Mouse (Mus musculus): ENCODE results near the gene Atp2a3. TPM values are rescaled to one million over a fixed set of nuclear protein-coding genes. Genes with fewer than 3 reads are reported as not detected.
A peak's percentile ranks its signal among the peaks of the same experiment; 100 is the strongest.

The Atp2a3 gene
- polyA plus RNA-seq, 1 experiment from 2014 or later = 0.06 TPM

DNA sequence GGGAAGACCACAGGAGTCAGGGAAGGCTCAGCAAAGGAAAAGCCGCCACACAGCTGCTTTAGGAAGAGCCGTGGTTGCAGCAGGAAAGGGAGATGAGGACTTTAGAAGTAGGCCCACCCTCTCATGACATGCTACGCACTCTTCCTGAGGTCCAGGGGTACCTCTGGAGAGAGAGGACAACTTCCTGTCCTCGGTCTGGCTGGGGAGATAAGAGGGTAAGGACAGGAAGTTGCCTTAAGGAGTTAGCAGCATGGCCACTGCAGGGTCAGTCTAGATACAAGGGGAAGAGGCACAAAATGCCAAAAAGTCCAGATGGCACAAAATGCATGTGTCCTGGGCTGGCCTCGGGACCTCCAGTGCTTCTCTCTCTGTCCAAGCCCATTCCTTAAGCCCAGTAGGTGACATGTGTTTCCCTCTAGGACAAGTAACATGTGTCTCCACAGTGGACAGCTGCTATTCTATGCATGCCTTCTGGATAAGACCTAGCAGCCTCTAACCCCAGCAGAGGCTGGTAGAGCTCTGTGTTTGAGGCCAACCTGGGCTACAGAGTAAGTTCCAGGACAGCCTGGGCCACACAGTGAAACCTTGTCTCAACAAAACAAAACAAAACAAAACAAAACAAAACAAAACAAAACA, 5.5 kb upstream of the Atp2a3 start:
- ATAC-seq = no peak
- in situ Hi-C loops (cut with MboI; ENCODE audit: low pct_unique_long_range_greater_than_20kb) = no loop called here
- CTCF ChIA-PET = no interaction called here
- POLR2A ChIA-PET = no interaction called here
- H3K27me3 ChIP-seq = no peaks in the 10 kb centered on the region
- no peak for DNase-seq (ENCODE audit: low read depth, low spot score)
- TF ChIP-seq CTCF (IDR thresholded peaks at IDR 0.05) = no peak

DNA sequence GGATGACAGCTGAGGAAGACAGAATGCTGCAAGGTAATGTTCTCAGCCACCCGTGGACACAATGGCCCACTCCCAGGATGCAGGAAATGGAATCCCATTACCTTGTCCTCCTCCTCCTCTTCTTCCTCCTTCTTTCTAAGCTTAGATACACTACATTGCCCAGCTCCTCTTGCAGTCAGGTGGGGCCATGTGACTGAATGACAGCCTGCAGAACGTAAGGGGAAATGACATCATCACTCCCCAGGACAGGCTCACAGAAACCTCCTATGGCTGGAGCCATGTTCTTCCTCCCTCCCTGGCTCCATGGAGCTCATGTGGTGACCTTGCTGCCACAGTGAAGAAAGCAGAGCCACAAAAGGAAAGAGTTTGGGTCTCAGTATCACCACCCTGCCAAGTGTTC, 3.7 kb upstream of the Atp2a3 start:
- CTCF ChIA-PET = interaction anchor here (0.6 to 0.7 kb wide), 2 partner anchors 348 to 396 kb away, joined by 3 read pairs; no protein-coding TSS in a partner anchor
- TF ChIP-seq CTCF (IDR thresholded peaks at IDR 0.05) = no peak
- in situ Hi-C loops (cut with MboI; ENCODE audit: low pct_unique_long_range_greater_than_20kb) = no loop called here
- H3K27me3 ChIP-seq = peaks cover 7% of the 10 kb centered on the region
- POLR2A ChIA-PET = no interaction called here
- ATAC-seq (no peak), DNase-seq (ENCODE audit: low read depth, low spot score) (no peak)

DNA sequence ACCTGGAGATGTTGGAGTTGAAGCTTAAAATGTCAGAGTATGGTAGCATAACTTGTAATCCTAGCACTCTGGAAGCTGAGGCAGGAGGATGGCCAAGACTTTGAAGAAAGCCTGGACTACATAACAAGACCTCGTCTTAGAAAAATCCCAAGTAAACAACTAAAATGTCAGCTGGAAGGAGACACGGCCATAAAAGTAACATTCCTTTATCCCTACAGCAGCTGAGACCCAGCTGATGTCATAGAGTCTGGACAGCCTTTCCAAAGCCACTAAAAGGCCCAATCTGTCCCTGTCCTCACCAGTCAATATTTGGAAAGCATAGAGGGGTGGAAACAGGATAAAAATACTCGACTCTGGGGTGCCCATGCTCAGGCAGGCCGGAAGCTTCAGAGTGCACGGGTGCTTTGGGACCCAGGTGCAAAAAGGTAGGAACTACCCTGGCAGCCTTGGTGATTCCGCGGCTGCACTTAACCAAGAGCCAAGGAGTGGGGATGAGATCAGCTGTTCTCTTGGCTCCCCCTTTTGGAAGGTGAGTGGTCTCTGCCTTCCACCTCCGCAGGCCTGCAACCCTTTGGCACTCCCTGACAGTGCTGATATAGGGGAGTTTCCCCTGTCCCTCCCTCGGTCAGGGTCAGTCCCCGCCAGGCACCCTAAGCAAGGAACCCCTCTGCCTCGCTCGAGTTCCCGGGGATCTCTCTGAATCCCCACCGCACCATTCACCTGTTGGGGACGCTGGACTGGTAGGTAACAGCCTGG, 867 bp upstream of the Atp2a3 start:
- no peak for DNase-seq (ENCODE audit: low read depth, low spot score)
- in situ Hi-C loops (cut with MboI; ENCODE audit: low pct_unique_long_range_greater_than_20kb) = no loop called here
- no peak for ATAC-seq
- H3K27me3 ChIP-seq = peaks cover 7% of the 10 kb centered on the region
- ChIA-PET POLR2A (no interaction called here), CTCF (no interaction called here)
- TF ChIP-seq CTCF (IDR thresholded peaks at IDR 0.05) = no peak

DNA sequence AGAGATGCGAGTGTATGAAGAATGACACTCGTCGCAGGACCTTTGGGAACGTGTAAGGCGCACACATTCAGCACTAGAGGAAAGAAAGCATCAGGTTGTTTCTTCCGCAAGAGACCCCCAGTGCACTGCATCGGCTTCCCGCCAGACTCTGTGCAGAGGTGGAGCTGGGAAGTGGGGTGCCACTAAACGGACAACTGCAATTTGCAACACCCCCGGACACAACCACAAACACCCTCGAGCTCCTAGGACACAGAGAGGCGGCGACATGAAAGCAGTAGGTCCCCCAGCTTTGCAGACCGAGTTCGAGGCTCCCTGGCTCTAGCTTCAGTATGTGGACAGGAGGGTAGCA, 272 bp upstream of the Atp2a3 start:
- ATAC-seq (no peak), DNase-seq (ENCODE audit: low read depth, low spot score) (no peak)
- in situ Hi-C loops (cut with MboI; ENCODE audit: low pct_unique_long_range_greater_than_20kb) = no loop called here
- ChIA-PET POLR2A (no interaction called here), CTCF (no interaction called here)
- peaks cover 7% of the 10 kb centered on the region for H3K27me3 ChIP-seq
- TF ChIP-seq CTCF (IDR thresholded peaks at IDR 0.05) = no peak

DNA sequence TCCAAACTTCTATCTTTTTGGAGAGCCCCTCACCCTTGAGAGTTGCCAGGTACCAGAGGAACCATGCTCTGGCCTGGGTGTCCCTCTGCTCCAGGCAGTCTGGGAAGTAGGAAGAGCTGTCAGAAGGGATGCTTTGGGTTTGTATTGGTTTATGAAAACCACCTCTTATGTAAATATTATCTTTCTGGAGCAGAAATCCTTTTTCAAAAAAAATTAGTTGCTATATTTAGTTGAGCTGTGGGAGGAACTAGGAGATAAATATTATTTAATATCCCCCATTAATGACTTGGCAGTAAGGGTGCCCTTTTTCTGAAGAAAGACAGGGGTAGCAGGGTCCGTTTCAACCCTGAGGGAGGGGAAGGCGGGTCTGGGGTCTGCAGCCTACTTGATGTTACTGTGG, 1.4 kb downstream of the Atp2a3 start:
- ChIA-PET POLR2A (interaction anchor here (0.6 kb wide), 1 partner anchor 20 kb away, joined by 3 read pairs; no protein-coding TSS in a partner anchor), CTCF (interaction anchor here (1.2 to 1.6 kb wide), 2 partner anchors 15 to 19 kb away, joined by 3 to 4 read pairs; no protein-coding TSS in a partner anchor)
- H3K27me3 ChIP-seq = peaks cover 7% of the 10 kb centered on the region
- DNase-seq (ENCODE audit: low read depth, low spot score) = no peak
- in situ Hi-C loops (cut with MboI; ENCODE audit: low pct_unique_long_range_greater_than_20kb) = no loop called here
- TF ChIP-seq CTCF (IDR thresholded peaks at IDR 0.05) = no peak
- no peak for ATAC-seq

DNA sequence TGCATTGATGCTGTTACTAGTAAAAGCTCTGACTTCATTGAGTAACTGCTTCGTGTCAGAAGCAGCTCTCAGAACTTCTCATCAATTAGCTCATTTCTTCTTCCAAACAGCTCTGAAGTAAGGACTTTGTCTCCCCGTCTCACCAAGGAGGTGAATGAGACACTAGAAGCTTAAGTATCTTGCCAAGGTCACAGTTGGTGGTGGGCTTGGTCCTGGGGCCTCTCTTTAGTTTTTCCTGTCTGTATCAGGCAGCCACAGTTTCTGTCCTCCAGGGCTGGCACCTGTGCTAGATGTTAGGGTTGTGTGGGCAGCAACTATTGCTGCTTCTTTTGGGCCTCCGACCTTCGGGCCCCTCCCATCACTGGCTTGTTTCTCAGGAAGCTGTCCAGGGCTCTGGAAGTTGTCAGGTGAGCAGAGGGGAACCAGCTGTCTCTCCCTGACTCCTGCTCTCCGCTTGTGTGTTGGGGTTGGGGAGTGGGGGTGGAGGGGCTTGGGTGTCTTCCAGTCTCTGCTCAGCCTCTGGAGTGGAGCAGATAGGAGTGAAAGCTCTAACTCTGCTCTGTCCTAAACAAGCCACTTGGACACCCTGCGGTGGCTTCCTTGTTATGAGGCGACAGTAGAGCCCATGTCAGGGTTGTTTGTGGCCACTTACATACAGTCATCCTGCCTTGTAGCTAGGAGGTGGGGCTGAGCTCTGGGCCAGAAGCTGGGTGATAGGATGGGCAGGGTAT, 2.3 kb downstream of the Atp2a3 start:
- H3K27me3 ChIP-seq = peaks cover 7% of the 10 kb centered on the region

DNA sequence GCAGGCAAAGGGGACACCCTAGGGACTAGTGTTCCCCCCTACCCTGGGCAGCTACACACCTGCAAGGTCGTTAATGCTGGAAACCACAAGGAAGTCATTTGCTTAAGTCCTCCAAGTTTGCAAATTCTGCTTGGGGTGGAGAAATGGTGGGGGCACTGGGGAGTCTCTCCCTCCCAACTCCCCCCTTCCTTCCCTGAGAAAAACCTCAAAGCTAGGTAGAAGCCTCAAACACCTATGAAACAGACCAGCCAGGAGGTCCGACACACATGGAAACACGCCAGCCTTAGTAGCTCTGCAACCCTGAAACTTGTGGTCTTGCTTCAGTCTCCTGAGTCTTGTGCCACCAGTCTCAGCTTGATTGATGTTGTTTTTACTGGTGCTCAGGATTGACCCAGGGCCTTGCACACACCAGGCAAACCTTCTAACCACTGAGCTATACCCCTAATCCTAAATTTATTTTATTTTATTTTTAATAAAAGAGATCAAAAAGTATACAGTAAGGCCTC, 2.9 kb downstream of the Atp2a3 start:
- DNase-seq (ENCODE audit: low read depth, low spot score) = no peak
- ChIA-PET CTCF (interaction anchor here (1.1 to 1.2 kb wide), 2 partner anchors 20 to 37 kb away, joined by 3 to 4 read pairs; no protein-coding TSS in a partner anchor), POLR2A (no interaction called here)
- in situ Hi-C loops (cut with MboI; ENCODE audit: low pct_unique_long_range_greater_than_20kb) = no loop called here
- H3K27me3 ChIP-seq = peaks cover 7% of the 10 kb centered on the region
- ATAC-seq = no peak
- no peak for TF ChIP-seq CTCF (IDR thresholded peaks at IDR 0.05)

More for the DNA sequence above, 2.3 kb downstream of the Atp2a3 start:
- no peak for ATAC-seq
- no peak for TF ChIP-seq CTCF (IDR thresholded peaks at IDR 0.05)
- DNase-seq (ENCODE audit: low read depth, low spot score) = no peak
- in situ Hi-C loops (cut with MboI; ENCODE audit: low pct_unique_long_range_greater_than_20kb) = no loop called here
- POLR2A ChIA-PET = no interaction called here
- CTCF ChIA-PET = interaction anchor here (1.1 to 1.6 kb wide), 3 partner anchors 16 to 37 kb away, joined by 3 to 4 read pairs (median 4); no protein-coding TSS in a partner anchor

DNA sequence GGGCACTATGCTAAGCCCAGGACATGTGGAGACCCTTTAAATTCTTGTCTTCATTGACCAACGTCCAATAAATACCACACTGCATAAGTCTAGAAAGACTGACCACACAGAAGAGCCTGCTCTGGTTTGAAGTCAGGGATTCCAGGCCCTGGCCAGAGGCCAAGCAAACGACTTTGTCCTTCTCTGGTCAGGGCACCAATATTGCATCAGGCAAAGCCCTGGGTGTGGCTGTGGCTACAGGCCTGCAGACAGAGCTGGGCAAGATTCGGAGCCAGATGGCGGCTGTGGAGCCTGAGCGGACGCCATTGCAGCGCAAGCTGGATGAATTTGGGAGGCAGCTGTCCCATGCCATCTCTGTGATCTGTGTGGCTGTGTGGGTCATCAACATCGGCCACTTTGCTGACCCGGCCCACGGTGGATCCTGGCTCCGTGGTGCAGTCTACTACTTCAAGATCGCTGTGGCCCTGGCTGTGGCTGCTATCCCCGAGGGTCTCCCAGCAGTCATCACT, 14.1 kb downstream of the Atp2a3 start:
- ATAC-seq (no peak), DNase-seq (ENCODE audit: low read depth, low spot score) (no peak)
- H3K27me3 ChIP-seq = peaks cover 11% of the 10 kb centered on the region
- in situ Hi-C loops (cut with MboI; ENCODE audit: low pct_unique_long_range_greater_than_20kb) = no loop called here
- TF ChIP-seq CTCF (IDR thresholded peaks at IDR 0.05) = no peak
- ChIA-PET CTCF (interaction anchor here (1.4 kb wide), 1 partner anchor 46 kb away, joined by 3 read pairs; no protein-coding TSS in a partner anchor), POLR2A (no interaction called here)

DNA sequence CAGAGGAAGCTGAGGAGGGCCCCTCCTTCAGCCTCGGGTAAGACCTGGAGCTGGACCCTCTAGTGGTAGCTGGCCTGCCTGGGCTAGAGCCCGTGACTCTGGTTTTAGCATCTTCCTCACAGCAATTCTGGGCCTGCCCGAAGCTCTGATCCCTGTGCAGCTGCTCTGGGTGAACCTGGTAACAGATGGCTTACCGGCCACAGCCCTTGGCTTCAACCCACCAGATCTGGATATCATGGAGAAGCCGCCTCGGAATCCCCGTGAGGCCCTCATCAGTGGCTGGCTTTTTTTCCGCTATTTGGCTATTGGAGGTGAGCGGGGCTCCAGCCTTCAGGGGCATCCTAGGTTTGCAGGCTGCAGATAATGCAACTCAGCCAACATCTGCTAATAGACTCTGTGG, 21.5 kb downstream of the Atp2a3 start:
- no peaks in the 10 kb centered on the region for H3K27me3 ChIP-seq
- DNase-seq (ENCODE audit: low read depth, low spot score) (no peak), ATAC-seq (no peak)
- ChIA-PET CTCF (interaction anchor here (0.6 to 1.4 kb wide), 4 partner anchors 40 to 75 kb away, joined by 3 to 4 read pairs (median 3); no protein-coding TSS in a partner anchor), POLR2A (no interaction called here)
- TF ChIP-seq CTCF (IDR thresholded peaks at IDR 0.05) = no peak
- in situ Hi-C loops (cut with MboI; ENCODE audit: low pct_unique_long_range_greater_than_20kb) = no loop called here

DNA sequence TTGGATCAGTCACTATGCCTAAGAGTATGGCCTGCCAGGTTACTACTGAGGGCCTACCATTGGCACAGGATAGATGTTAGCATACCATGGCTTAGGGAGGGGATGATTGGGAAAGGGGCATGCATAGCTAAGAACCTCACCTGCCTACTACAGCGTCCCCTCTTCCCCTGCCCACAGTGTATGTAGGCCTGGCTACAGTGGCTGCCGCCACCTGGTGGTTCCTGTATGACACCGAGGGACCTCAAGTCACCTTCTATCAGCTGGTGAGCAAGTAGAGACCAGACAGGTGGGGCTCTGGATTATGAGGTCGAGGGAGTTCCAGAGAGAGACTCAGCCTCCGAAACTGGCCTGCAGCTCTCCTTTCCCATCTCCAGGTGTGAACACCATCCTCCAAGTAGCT, 22.3 kb downstream of the Atp2a3 start:
- H3K27me3 ChIP-seq = no peaks in the 10 kb centered on the region
- TF ChIP-seq CTCF (IDR thresholded peaks at IDR 0.05) = no peak
- POLR2A ChIA-PET = no interaction called here
- DNase-seq (ENCODE audit: low read depth, low spot score) (no peak), ATAC-seq (peak; percentile 20)
- in situ Hi-C loops (cut with MboI; ENCODE audit: low pct_unique_long_range_greater_than_20kb) = no loop called here
- CTCF ChIA-PET = interaction anchor here (0.6 to 1.3 kb wide), 4 partner anchors 14 to 76 kb away, joined by 3 to 4 read pairs (median 4); no protein-coding TSS in a partner anchor
